Mouse (Mus musculus): ENCODE measurements around the gene Tigar. TPM values are rescaled to one million over a fixed set of nuclear protein-coding genes. Genes with fewer than 3 reads are reported as not detected.

The Tigar gene
- polyA plus RNA-seq, 1 experiment: 37.6 TPM

GRCm38 (mm10) chr6:127149303-127149943 is 40.1 kb upstream of the Tigar start:
- TF ChIP-seq EP300 (IDR thresholded peaks at IDR 0.05; ENCODE audit: insufficient read depth, low read depth, low read length) (no peak), CTCF (IDR thresholded peaks at IDR 0.05; ENCODE audit: low read depth, low read length) (no peak), POLR2A (IDR thresholded peaks at IDR 0.05; ENCODE audit: insufficient read depth, low read length) (no peak)
- Histone ChIP-seq H3K4me1 (ENCODE audit: control insufficient read depth, insufficient read depth, low read length) (no peaks in the 10 kb centered on the region), H3K27me3 (ENCODE audit: control insufficient read depth, insufficient read depth, low read length, poor library complexity, severe bottlenecking) (peaks cover 38% of the 10 kb centered on the region), H3K9me3 (replicated peaks; ENCODE audit: control insufficient read depth, insufficient read depth, low read length, poor library complexity, severe bottlenecking) (no peaks in the 10 kb centered on the region), H3K4me3 (ENCODE audit: low read depth, low read length) (peak overlapping the region; percentile 47), H3K36me3 (ENCODE audit: control insufficient read depth, insufficient read depth, low read length, poor library complexity, severe bottlenecking) (no peaks in the 10 kb centered on the region), H3K9ac (ENCODE audit: low read depth, poor library complexity, severe bottlenecking) (peak overlapping the region; percentile 71), H3K27ac (ENCODE audit: insufficient read depth, low read length) (no peak overlapping the region)

GRCm38 (mm10) chr6:127148526-127149302 is 39.4 kb upstream of the Tigar start:
- Histone ChIP-seq H3K4me1 (ENCODE audit: control insufficient read depth, insufficient read depth, low read length) (no peaks in the 10 kb centered on the region), H3K27ac (ENCODE audit: insufficient read depth, low read length) (no peak overlapping the region), H3K9me3 (replicated peaks; ENCODE audit: control insufficient read depth, insufficient read depth, low read length, poor library complexity, severe bottlenecking) (no peaks in the 10 kb centered on the region), H3K36me3 (ENCODE audit: control insufficient read depth, insufficient read depth, low read length, poor library complexity, severe bottlenecking) (no peaks in the 10 kb centered on the region), H3K9ac (ENCODE audit: low read depth, poor library complexity, severe bottlenecking) (peak overlapping the region; percentile 71; the same call in 1 of the 2 replicates), H3K27me3 (ENCODE audit: control insufficient read depth, insufficient read depth, low read length, poor library complexity, severe bottlenecking) (peaks cover 32% of the 10 kb centered on the region), H3K4me3 (ENCODE audit: low read depth, low read length) (no peak overlapping the region)
- no peak for TF ChIP-seq EP300 (IDR thresholded peaks at IDR 0.05; ENCODE audit: insufficient read depth, low read depth, low read length)
- TF ChIP-seq CTCF (IDR thresholded peaks at IDR 0.05; ENCODE audit: low read depth, low read length): no peak
- TF ChIP-seq POLR2A (IDR thresholded peaks at IDR 0.05; ENCODE audit: insufficient read depth, low read length): no peak

- Histone ChIP-seq H3K36me3 (ENCODE audit: control insufficient read depth, insufficient read depth, low read length, poor library complexity, severe bottlenecking) (no peaks in the 10 kb centered on the region), H3K27ac (ENCODE audit: insufficient read depth, low read length) (no peak overlapping the region), H3K4me3 (ENCODE audit: low read depth, low read length) (no peak overlapping the region), H3K4me1 (ENCODE audit: control insufficient read depth, insufficient read depth, low read length) (no peaks in the 10 kb centered on the region), H3K9ac (ENCODE audit: low read depth, poor library complexity, severe bottlenecking) (no peak overlapping the region), H3K9me3 (replicated peaks; ENCODE audit: control insufficient read depth, insufficient read depth, low read length, poor library complexity, severe bottlenecking) (no peaks in the 10 kb centered on the region), H3K27me3 (ENCODE audit: control insufficient read depth, insufficient read depth, low read length, poor library complexity, severe bottlenecking) (peaks cover 24% of the 10 kb centered on the region)
- peak; percentile 96 for TF ChIP-seq CTCF (IDR thresholded peaks at IDR 0.05; ENCODE audit: low read depth, low read length)
- TF ChIP-seq POLR2A (IDR thresholded peaks at IDR 0.05; ENCODE audit: insufficient read depth, low read length): no peak
- no peak for TF ChIP-seq EP300 (IDR thresholded peaks at IDR 0.05; ENCODE audit: insufficient read depth, low read depth, low read length)
Observed at GRCm38 (mm10) chr6:127147665-127148064, 38.3 kb upstream of the Tigar start.

DNA sequence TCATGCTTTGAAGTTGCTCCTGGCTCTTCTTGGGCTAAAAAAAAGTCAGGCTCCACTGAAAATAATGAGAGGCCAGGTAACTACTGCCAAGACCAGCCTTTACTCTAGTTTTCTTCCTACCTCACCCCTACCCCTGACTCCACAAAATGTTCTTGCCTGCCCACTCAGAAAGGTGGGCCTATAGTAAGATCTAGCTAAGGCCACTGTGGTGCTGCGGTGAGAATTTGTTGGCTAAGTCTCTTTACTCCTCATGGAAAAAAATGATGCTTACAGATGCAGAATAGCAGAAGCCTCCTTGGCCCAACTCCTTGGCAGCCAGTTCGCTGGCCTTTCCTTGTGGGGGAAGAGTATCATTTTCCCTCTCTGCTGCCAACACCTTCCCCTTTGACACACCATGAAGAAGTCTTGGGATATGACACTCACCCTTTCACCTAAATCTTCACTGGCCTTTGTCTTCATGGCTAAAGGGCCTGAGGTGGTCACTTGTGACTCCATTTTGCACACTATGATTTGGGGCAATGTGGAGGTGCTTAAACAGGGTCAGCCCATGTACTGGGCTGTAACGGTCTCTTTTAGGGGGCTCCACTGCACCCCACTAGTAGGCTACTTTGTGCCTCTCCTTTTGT is 37.1 kb upstream of the Tigar start:
- Histone ChIP-seq H3K4me3 (ENCODE audit: low read depth, low read length) (no peak overlapping the region), H3K36me3 (ENCODE audit: control insufficient read depth, insufficient read depth, low read length, poor library complexity, severe bottlenecking) (no peaks in the 10 kb centered on the region), H3K4me1 (ENCODE audit: control insufficient read depth, insufficient read depth, low read length) (no peaks in the 10 kb centered on the region), H3K27me3 (ENCODE audit: control insufficient read depth, insufficient read depth, low read length, poor library complexity, severe bottlenecking) (peaks cover 18% of the 10 kb centered on the region), H3K27ac (ENCODE audit: insufficient read depth, low read length) (no peak overlapping the region), H3K9ac (ENCODE audit: low read depth, poor library complexity, severe bottlenecking) (no peak overlapping the region), H3K9me3 (replicated peaks; ENCODE audit: control insufficient read depth, insufficient read depth, low read length, poor library complexity, severe bottlenecking) (no peaks in the 10 kb centered on the region)
- TF ChIP-seq EP300 (IDR thresholded peaks at IDR 0.05; ENCODE audit: insufficient read depth, low read depth, low read length) (no peak), CTCF (IDR thresholded peaks at IDR 0.05; ENCODE audit: low read depth, low read length) (no peak), POLR2A (IDR thresholded peaks at IDR 0.05; ENCODE audit: insufficient read depth, low read length) (no peak)

- no peak overlapping the region for H3K27ac ChIP-seq (ENCODE audit: insufficient read depth, low read length)
- H3K4me1 ChIP-seq (ENCODE audit: control insufficient read depth, insufficient read depth, low read length): no peaks in the 10 kb centered on the region
- H3K36me3 ChIP-seq (ENCODE audit: control insufficient read depth, insufficient read depth, low read length, poor library complexity, severe bottlenecking): no peaks in the 10 kb centered on the region
- TF ChIP-seq CTCF (IDR thresholded peaks at IDR 0.05; ENCODE audit: low read depth, low read length) (no peak), EP300 (IDR thresholded peaks at IDR 0.05; ENCODE audit: insufficient read depth, low read depth, low read length) (no peak), POLR2A (IDR thresholded peaks at IDR 0.05; ENCODE audit: insufficient read depth, low read length) (no peak)
- no peaks in the 10 kb centered on the region for H3K9me3 ChIP-seq (replicated peaks; ENCODE audit: control insufficient read depth, insufficient read depth, low read length, poor library complexity, severe bottlenecking)
- H3K4me3 ChIP-seq (ENCODE audit: low read depth, low read length): no peak overlapping the region
- no peak overlapping the region for H3K9ac ChIP-seq (ENCODE audit: low read depth, poor library complexity, severe bottlenecking)
- H3K27me3 ChIP-seq (ENCODE audit: control insufficient read depth, insufficient read depth, low read length, poor library complexity, severe bottlenecking): peaks cover 16% of the 10 kb centered on the region
Observed at GRCm38 (mm10) chr6:127145464-127146190, 36.3 kb upstream of the Tigar start.
